Mouse (Mus musculus): ENCODE data around the gene Spg7. TPM values are rescaled to one million over a fixed set of nuclear protein-coding genes. Genes with fewer than 3 reads are reported as not detected.

Gene Spg7
- total and polyA plus RNA-seq, 3 experiments, result 28.9 to 36.0 TPM; not detected in 1

GRCm38 (mm10) chr8:123108010-123108409, 45.3 kb downstream of the Spg7 start:
- H3K9me3 ChIP-seq (replicated peaks; ENCODE audit: insufficient read depth, low read length), result no peaks in the 10 kb centered on the region
- no peak overlapping the region for H3K27ac ChIP-seq (ENCODE audit: control insufficient read depth, low read depth, low read length)
- TF ChIP-seq SMC3 (IDR thresholded peaks at IDR 0.05; ENCODE audit: low read depth, low read length), result peak; percentile 41
- peak; percentile 91 for TF ChIP-seq ZNF384 (IDR thresholded peaks at IDR 0.05; ENCODE audit: low read depth, low read length)
- no peak for TF ChIP-seq E2F4 (IDR thresholded peaks at IDR 0.05; ENCODE audit: borderline replicate concordance, low read depth, low read length)
- TF ChIP-seq RAD21 (IDR thresholded peaks at IDR 0.05; ENCODE audit: low read depth, low read length), result peak; percentile 49
- peak; percentile 33 to 51 (median 44); a peak in 4 of 6 replicates for TF ChIP-seq CTCF (IDR thresholded peaks at IDR 0.05 in 2 of 3, conservative IDR thresholded peaks at IDR 0.05 in 1 of 3; ENCODE audit: control insufficient read depth in 1 of 3, insufficient read depth in 1 of 3, low read depth in 2 of 3, low read length in 3 of 3, poor library complexity in 1 of 3, severe bottlenecking in 1 of 3)
- TF ChIP-seq MYC (IDR thresholded peaks at IDR 0.05; ENCODE audit: low read depth, low read length), result 0 out of 2 replicates have a peak, but pooled peaks have one; percentile 41
- TF ChIP-seq ZKSCAN1 (IDR thresholded peaks at IDR 0.05; ENCODE audit: low read depth, low read length), result no peak
- TF ChIP-seq ZC3H11A (IDR thresholded peaks at IDR 0.05; ENCODE audit: low read depth, low read length), result 0 out of 2 replicates have a peak, but pooled peaks have one; percentile 11
- H3K79me2 ChIP-seq (ENCODE audit: control insufficient read depth, insufficient read depth, low read length, poor library complexity), result peaks cover 15% of the 10 kb centered on the region
- H3K4me3 ChIP-seq (ENCODE audit: control insufficient read depth in 1 of 2, insufficient read depth in 1 of 2, low read depth in 2 of 2, low read length in 2 of 2), result no peak overlapping the region
- DNase-seq (ENCODE audit: low read depth, low spot score), result peak; percentile 50
- H3K4me1 ChIP-seq (ENCODE audit: control insufficient read depth in 1 of 2, insufficient read depth in 2 of 2, low read length in 2 of 2), result peaks cover 4 to 8% of the 10 kb centered on the region in 2 experiments; a peak in 2 of 4 replicates
- no peaks in the 10 kb centered on the region for H3K27me3 ChIP-seq (ENCODE audit: control insufficient read depth in 1 of 2, insufficient read depth in 2 of 2, low read length in 2 of 2)
- H3K9ac ChIP-seq (ENCODE audit: control insufficient read depth, low read depth, low read length, poor library complexity, severe bottlenecking), result no peak overlapping the region
- peaks cover 14 to 15% of the 10 kb centered on the region in 2 experiments for H3K36me3 ChIP-seq (ENCODE audit: control insufficient read depth in 1 of 2, insufficient read depth in 2 of 2, low read length in 2 of 2)

- H3K27me3 ChIP-seq (ENCODE audit: control insufficient read depth in 1 of 2, insufficient read depth in 2 of 2, low read length in 2 of 2), result no peaks in the 10 kb centered on the region
- H3K9me3 ChIP-seq (replicated peaks; ENCODE audit: insufficient read depth, low read length), result no peaks in the 10 kb centered on the region
- H3K9ac ChIP-seq (ENCODE audit: control insufficient read depth, low read depth, low read length, poor library complexity, severe bottlenecking), result no peak overlapping the region
- no peak overlapping the region for H3K27ac ChIP-seq (ENCODE audit: control insufficient read depth, low read depth, low read length)
- no peak overlapping the region for H3K4me3 ChIP-seq (ENCODE audit: control insufficient read depth in 1 of 2, insufficient read depth in 1 of 2, low read depth in 2 of 2, low read length in 2 of 2)
- no peak for TF ChIP-seq TBP (IDR thresholded peaks at IDR 0.05; ENCODE audit: low read depth, low read length)
- TF ChIP-seq MAX (IDR thresholded peaks at IDR 0.05; ENCODE audit: low read length), result no peak
- TF ChIP-seq MAFK (IDR thresholded peaks at IDR 0.05; ENCODE audit: borderline replicate concordance, low read depth, low read length), result no peak
- no peak for TF ChIP-seq RCOR1 (IDR thresholded peaks at IDR 0.05; ENCODE audit: low read depth, low read length)
- TF ChIP-seq EP300 (IDR thresholded peaks at IDR 0.05; ENCODE audit: low read depth in 1 of 2, low read length in 2 of 2), result no peak
- TF ChIP-seq GATA1 (IDR thresholded peaks at IDR 0.05; ENCODE audit: low read depth, low read length), result no peak
- no peak for TF ChIP-seq BHLHE40 (IDR thresholded peaks at IDR 0.05; ENCODE audit: borderline replicate concordance, low read depth, low read length)
- peaks cover 6% of the 10 kb centered on the region for H3K79me2 ChIP-seq (ENCODE audit: control insufficient read depth, insufficient read depth, low read length, poor library complexity)
- H3K36me3 ChIP-seq (ENCODE audit: control insufficient read depth in 1 of 2, insufficient read depth in 2 of 2, low read length in 2 of 2), result peaks cover 6 to 15% of the 10 kb centered on the region in 2 experiments
- no peak for DNase-seq (ENCODE audit: low read depth, low spot score)
- H3K4me1 ChIP-seq (ENCODE audit: control insufficient read depth in 1 of 2, insufficient read depth in 2 of 2, low read length in 2 of 2), result peaks cover 7 to 11% of the 10 kb centered on the region in 2 experiments
These were observed 46.2 kb downstream of the Spg7 start for GRCm38 (mm10) chr8:123108953-123109352.

GRCm38 (mm10) chr8:123110649-123111048, 47.9 kb downstream of the Spg7 start:
- TF ChIP-seq CHD2 (IDR thresholded peaks at IDR 0.05; ENCODE audit: low read length) (no peak), ZNF384 (IDR thresholded peaks at IDR 0.05; ENCODE audit: low read depth, low read length) (peak; percentile 30; the same call in 1 of the 2 replicates), MAZ (IDR thresholded peaks at IDR 0.05; ENCODE audit: low read depth, low read length) (peak; percentile 91; the same call in 1 of the 2 replicates), JUND (IDR thresholded peaks at IDR 0.05; ENCODE audit: low read depth, low read length) (no peak), ZC3H11A (IDR thresholded peaks at IDR 0.05; ENCODE audit: low read depth, low read length) (peak; percentile 36), BHLHE40 (IDR thresholded peaks at IDR 0.05; ENCODE audit: borderline replicate concordance, low read depth, low read length) (peak; percentile 65; the same call in 1 of the 2 replicates), CTCF (IDR thresholded peaks at IDR 0.05 in 2 of 3, conservative IDR thresholded peaks at IDR 0.05 in 1 of 3; ENCODE audit: control insufficient read depth in 1 of 3, insufficient read depth in 1 of 3, low read depth in 2 of 3, low read length in 3 of 3, poor library complexity in 1 of 3, severe bottlenecking in 1 of 3) (peak; percentile 67 to 82 (median 78)), EP300 (IDR thresholded peaks at IDR 0.05; ENCODE audit: low read depth in 1 of 2, low read length in 2 of 2) (no peak), MXI1 (IDR thresholded peaks at IDR 0.05; ENCODE audit: low read depth, low read length) (peak; percentile 33; the same call in 1 of the 2 replicates), USF1 (IDR thresholded peaks at IDR 0.05; ENCODE audit: low read depth, low read length) (0 out of 2 replicates have a peak, but pooled peaks have one; percentile 5), MYB (IDR thresholded peaks at IDR 0.05; ENCODE audit: low read depth, low read length) (no peak), SMC3 (IDR thresholded peaks at IDR 0.05; ENCODE audit: low read depth, low read length) (peak; percentile 80), MAX (IDR thresholded peaks at IDR 0.05; ENCODE audit: low read length) (no peak), SIN3A (IDR thresholded peaks at IDR 0.05; ENCODE audit: low read length) (peak; percentile 51; the same call in 1 of the 2 replicates), RAD21 (IDR thresholded peaks at IDR 0.05; ENCODE audit: low read depth, low read length) (peak; percentile 43), ZKSCAN1 (IDR thresholded peaks at IDR 0.05; ENCODE audit: low read depth, low read length) (no peak)
- H3K4me3 ChIP-seq (ENCODE audit: control insufficient read depth in 1 of 2, insufficient read depth in 1 of 2, low read depth in 2 of 2, low read length in 2 of 2), result no peak overlapping the region
- no peak overlapping the region for H3K27ac ChIP-seq (ENCODE audit: control insufficient read depth, low read depth, low read length)
- H3K9me3 ChIP-seq (replicated peaks; ENCODE audit: insufficient read depth, low read length), result no peaks in the 10 kb centered on the region
- peaks cover 0 to 13% of the 10 kb centered on the region in 2 experiments; a peak in 2 of 4 replicates for H3K36me3 ChIP-seq (ENCODE audit: control insufficient read depth in 1 of 2, insufficient read depth in 2 of 2, low read length in 2 of 2)
- H3K4me1 ChIP-seq (ENCODE audit: control insufficient read depth in 1 of 2, insufficient read depth in 2 of 2, low read length in 2 of 2), result peaks cover 12 to 15% of the 10 kb centered on the region in 2 experiments
- no peak overlapping the region for H3K9ac ChIP-seq (ENCODE audit: control insufficient read depth, low read depth, low read length, poor library complexity, severe bottlenecking)
- no peaks in the 10 kb centered on the region for H3K79me2 ChIP-seq (ENCODE audit: control insufficient read depth, insufficient read depth, low read length, poor library complexity)
- no peaks in the 10 kb centered on the region for H3K27me3 ChIP-seq (ENCODE audit: control insufficient read depth in 1 of 2, insufficient read depth in 2 of 2, low read length in 2 of 2)
- peak; percentile 88 for DNase-seq (ENCODE audit: low read depth, low spot score)

Measured in MEL (cell line).